Comparison of ENCODE assay signal across 10 mouse cellular contexts in genomic region chr10:21829062-21829731, GRCm38 (mm10). TPM values are rescaled to one million over a fixed set of nuclear protein-coding genes. Genes with fewer than 3 reads are reported as not detected.
DNase-seq lines count a peak whose midpoint lies in the region; ATAC-seq and TF ChIP-seq lines count a peak whose summit lies in the region.
"Had no signal": no experiment of that assay in that cellular context is flagged by ENCODE, and none has a peak within 500 bp of the region (broad histone marks: within the 10 kb centered on the region; RNA-seq: fewer than 3 reads in every experiment).

No protein-coding gene starts in this region.

- no peak overlapping the region for H3K4me3 ChIP-seq in kidney, embryonic 16.5 days (ENCODE audit: low read length)
- H3K4me3 ChIP-seq in hindbrain, postnatal 0 days (ENCODE audit: low read length) = no peak overlapping the region
- H3K4me3 ChIP-seq: limb, embryonic 12.5 days had no signal

- H3K9me3 ChIP-seq in kidney, embryonic 16.5 days (ENCODE audit: low read length) = no peaks in the 10 kb centered on the region
- H3K9me3 ChIP-seq in hindbrain, postnatal 0 days (ENCODE audit: low read length) = no peaks in the 10 kb centered on the region
- H3K9me3 ChIP-seq: G1E; limb, embryonic 12.5 days had no signal

- peak; percentile 60; the same call in 1 of the 2 replicates for ATAC-seq in kidney, embryonic 16.5 days (ENCODE audit: low FRiP score, low TSS enrichment)
- peak; percentile 58; the same call in 1 of the 2 replicates for ATAC-seq in hindbrain, postnatal 0 days
- ATAC-seq in erythroblast, adult 5-6 weeks (replicated peaks; ENCODE audit: low FRiP score, poor library complexity, severe bottlenecking) = no peak

- H3K27ac ChIP-seq in kidney, embryonic 16.5 days (ENCODE audit: low read length) = no peak overlapping the region
- no peak overlapping the region for H3K27ac ChIP-seq in hindbrain, postnatal 0 days
- H3K27ac ChIP-seq: limb, embryonic 12.5 days had no signal

- H3K36me3 ChIP-seq in kidney, embryonic 16.5 days (ENCODE audit: insufficient read depth, low read length) = no peaks in the 10 kb centered on the region
- H3K36me3 ChIP-seq in hindbrain, postnatal 0 days (ENCODE audit: insufficient read depth, low read length) = no peaks in the 10 kb centered on the region
- H3K36me3 ChIP-seq: limb, embryonic 12.5 days had no signal

- TF ChIP-seq CTCF in hindbrain, postnatal 0 days (IDR thresholded peaks at IDR 0.05; ENCODE audit: low read depth) = no peak

- H3K4me2 ChIP-seq in kidney, embryonic 16.5 days (replicated peaks; ENCODE audit: low read depth, low read length) = no peak overlapping the region
- H3K4me2 ChIP-seq in hindbrain, postnatal 0 days (ENCODE audit: low read depth, low read length) = no peak overlapping the region
- H3K4me2 ChIP-seq: limb, embryonic 12.5 days had no signal

- H3K27me3 ChIP-seq in kidney, embryonic 16.5 days (ENCODE audit: insufficient read depth, low read length) = no peaks in the 10 kb centered on the region
- H3K27me3 ChIP-seq in hindbrain, postnatal 0 days (ENCODE audit: insufficient read depth, low read length) = no peaks in the 10 kb centered on the region
- H3K27me3 ChIP-seq: limb, embryonic 12.5 days had no signal

- no peak for DNase-seq in kidney, adult 11 months
- peak; percentile 61 for DNase-seq in embryo, embryonic 10.5 days (ENCODE audit: low spot score)
- peak; percentile 51 for DNase-seq in hindbrain, postnatal 0 days (ENCODE audit: low spot score)
- peak; percentile 67 for DNase-seq in retina, postnatal 1 day
- DNase-seq in right cerebral cortex, postnatal 36 days (ENCODE audit: low spot score in 2 of 2) = no peak
- no peak for DNase-seq in kidney, postnatal 25 days

- H3K4me1 ChIP-seq in kidney, embryonic 16.5 days (ENCODE audit: insufficient read depth, low read length) = peaks cover 13% of the 10 kb centered on the region; the same call in 1 of the 2 replicates
- no peaks in the 10 kb centered on the region for H3K4me1 ChIP-seq in hindbrain, postnatal 0 days (ENCODE audit: insufficient read depth, low read length)

- WGBS in kidney, embryonic 16.5 days = 37% methylated on average over 11 of the region's 11 CpGs
- 34% methylated on average over 11 of the region's 11 CpGs for WGBS in hindbrain, postnatal 0 days

- no peak overlapping the region for H3K9ac ChIP-seq in kidney, embryonic 16.5 days (replicated peaks; ENCODE audit: low read length)
- H3K9ac ChIP-seq in hindbrain, postnatal 0 days (replicated peaks; ENCODE audit: low read length) = no peak overlapping the region
- H3K9ac ChIP-seq: limb, embryonic 12.5 days had no signal

RNA-seq across cellular contexts. Expression of gene Sgk1, which starts 52.8 kb away (rescaled TPM):
- 93.0 and 105 TPM in 2 replicates for polyA plus RNA-seq in kidney, embryonic 16.5 days (2015; fragmentation: Nextera tagmentation; extraction: Ambion mirVana)
- 71.8 and 75.1 TPM in 2 replicates for total RNA-seq in hindbrain, postnatal 0 days (2014; rRNA removed)
- 57.1 and 57.5 TPM in 2 replicates for polyA plus RNA-seq in hindbrain, postnatal 0 days (2015; fragmentation: Nextera tagmentation; extraction: Ambion mirVana)
- total RNA-seq in erythroblast, adult 5-6 weeks (2015; ENCODE audit: low replicate concordance) = 2.1 and 6.9 TPM in 2 replicates
- total RNA-seq in erythroblast, adult 5-6 weeks (2017; ENCODE audit: low replicate concordance) = 5.3 and 7.2 TPM in 2 replicates

Comparison
In these comparisons a context has a peak if more than half of its experiments do, and no peak if none do; other contexts are left out.
1. DNase-seq: peak in embryo, embryonic 10.5 days (single experiment), hindbrain, postnatal 0 days (single experiment) and retina, postnatal 1 day (single experiment); none in kidney, adult 11 months (single experiment), right cerebral cortex, postnatal 36 days (0 of 2) and kidney, postnatal 25 days (0 of 2).